Mouse (Mus musculus): Measurements from ENCODE around the gene Slc30a5. TPM values are rescaled to one million over a fixed set of nuclear protein-coding genes. Genes with fewer than 3 reads are reported as not detected.

Gene Slc30a5
- polyA plus RNA-seq, 1 experiment, result 20.9 TPM

GRCm38 (mm10) chr13:100824306-100824705 lies 8.9 kb downstream of the Slc30a5 start:
- Histone ChIP-seq H3K4me3 (no peak overlapping the region), H3K4me2 (ENCODE audit: low read depth) (no peak overlapping the region), H3K27me3 (ENCODE audit: control insufficient read depth, insufficient read depth, insufficient read length) (no peaks in the 10 kb centered on the region), H3ac (ENCODE audit: control insufficient read depth, insufficient read length) (no peak overlapping the region), H3K36me3 (ENCODE audit: control insufficient read depth, insufficient read depth) (peaks cover 52% of the 10 kb centered on the region), H3K79me2 (ENCODE audit: control insufficient read depth, insufficient read depth) (peaks cover 6% of the 10 kb centered on the region)
- TF ChIP-seq CEBPB (IDR thresholded peaks at IDR 0.05; ENCODE audit: insufficient read depth, poor library complexity, severe bottlenecking) (no peak), POLR2AphosphoS2 (IDR thresholded peaks at IDR 0.05; ENCODE audit: insufficient read length, low read depth) (no peak)

- Histone ChIP-seq H3K27me3 (ENCODE audit: control insufficient read depth, insufficient read depth, insufficient read length) (no peaks in the 10 kb centered on the region), H3K36me3 (ENCODE audit: control insufficient read depth, insufficient read depth) (peaks cover 56% of the 10 kb centered on the region), H3ac (ENCODE audit: control insufficient read depth, insufficient read length) (no peak overlapping the region), H3K79me2 (ENCODE audit: control insufficient read depth, insufficient read depth) (peaks cover 1% of the 10 kb centered on the region), H3K4me3 (no peak overlapping the region), H3K4me2 (ENCODE audit: low read depth) (no peak overlapping the region)
- TF ChIP-seq SRF (IDR thresholded peaks at IDR 0.05; ENCODE audit: control insufficient read depth, insufficient read length, low read depth) (no peak), CEBPB (IDR thresholded peaks at IDR 0.05; ENCODE audit: insufficient read depth, poor library complexity, severe bottlenecking) (no peak), MYOG (IDR thresholded peaks at IDR 0.05; ENCODE audit: control insufficient read depth in 1 of 3, insufficient read depth in 1 of 3, insufficient read length in 2 of 3, low read depth in 2 of 3) (no peak), POLR2A (IDR thresholded peaks at IDR 0.05; ENCODE audit: insufficient read length, low read depth) (no peak), MAX (IDR thresholded peaks at IDR 0.05; ENCODE audit: low read depth) (no peak), E2F4 (IDR thresholded peaks at IDR 0.05; ENCODE audit: insufficient read depth) (no peak), TCF3 (IDR thresholded peaks at IDR 0.05; ENCODE audit: insufficient read length, low read depth) (no peak), POLR2AphosphoS2 (IDR thresholded peaks at IDR 0.05; ENCODE audit: insufficient read length, low read depth) (no peak), USF1 (IDR thresholded peaks at IDR 0.05; ENCODE audit: low read depth) (no peak), REST (IDR thresholded peaks at IDR 0.05; ENCODE audit: insufficient read depth, insufficient read length) (no peak), TCF12 (IDR thresholded peaks at IDR 0.05; ENCODE audit: insufficient read depth, poor library complexity, severe bottlenecking) (no peak), MYOD1 (IDR thresholded peaks at IDR 0.05; ENCODE audit: control insufficient read depth in 1 of 3, insufficient read length in 2 of 3, low read depth in 2 of 3) (no peak)
These were observed 9.4 kb downstream of the Slc30a5 start for GRCm38 (mm10) chr13:100823863-100824262.

- Histone ChIP-seq H3K4me3 (no peak overlapping the region), H3K79me2 (ENCODE audit: control insufficient read depth, insufficient read depth) (no peaks in the 10 kb centered on the region), H3K4me2 (ENCODE audit: low read depth) (no peak overlapping the region), H3ac (ENCODE audit: control insufficient read depth, insufficient read length) (no peak overlapping the region), H3K27me3 (ENCODE audit: control insufficient read depth, insufficient read depth, insufficient read length) (no peaks in the 10 kb centered on the region), H3K36me3 (ENCODE audit: control insufficient read depth, insufficient read depth) (peaks cover 51% of the 10 kb centered on the region)
- TF ChIP-seq TCF3 (IDR thresholded peaks at IDR 0.05; ENCODE audit: insufficient read length, low read depth) (no peak), MYOG (IDR thresholded peaks at IDR 0.05; ENCODE audit: control insufficient read depth in 1 of 3, insufficient read depth in 1 of 3, insufficient read length in 2 of 3, low read depth in 2 of 3) (no peak), SRF (IDR thresholded peaks at IDR 0.05; ENCODE audit: control insufficient read depth, insufficient read length, low read depth) (no peak), MAX (IDR thresholded peaks at IDR 0.05; ENCODE audit: low read depth) (no peak), TCF12 (IDR thresholded peaks at IDR 0.05; ENCODE audit: insufficient read depth, poor library complexity, severe bottlenecking) (no peak), POLR2AphosphoS2 (IDR thresholded peaks at IDR 0.05; ENCODE audit: insufficient read length, low read depth) (no peak), REST (IDR thresholded peaks at IDR 0.05; ENCODE audit: insufficient read depth, insufficient read length) (no peak), CEBPB (IDR thresholded peaks at IDR 0.05; ENCODE audit: insufficient read depth, poor library complexity, severe bottlenecking) (no peak), POLR2A (IDR thresholded peaks at IDR 0.05; ENCODE audit: insufficient read length, low read depth) (no peak)
These were observed 18.8 kb downstream of the Slc30a5 start for GRCm38 (mm10) chr13:100814451-100814850.

GRCm38 (mm10) chr13:100805776-100806175 lies 27.5 kb downstream of the Slc30a5 start:
- H3K79me2 ChIP-seq (ENCODE audit: control insufficient read depth, insufficient read depth), result no peaks in the 10 kb centered on the region
- peaks cover 69% of the 10 kb centered on the region for H3K36me3 ChIP-seq (ENCODE audit: control insufficient read depth, insufficient read depth)

GRCm38 (mm10) chr13:100797171-100797570 lies 36.1 kb downstream of the Slc30a5 start:
- no peaks in the 10 kb centered on the region for H3K27me3 ChIP-seq (ENCODE audit: control insufficient read depth, insufficient read depth, insufficient read length)
- no peak overlapping the region for H3ac ChIP-seq (ENCODE audit: control insufficient read depth, insufficient read length)
- H3K4me2 ChIP-seq (ENCODE audit: low read depth), result no peak overlapping the region
- H3K4me3 ChIP-seq, result no peak overlapping the region
- TF ChIP-seq MAX (IDR thresholded peaks at IDR 0.05; ENCODE audit: low read depth), result no peak
- TF ChIP-seq E2F4 (IDR thresholded peaks at IDR 0.05; ENCODE audit: insufficient read depth), result no peak
- no peak for TF ChIP-seq TCF3 (IDR thresholded peaks at IDR 0.05; ENCODE audit: insufficient read length, low read depth)
- no peak for TF ChIP-seq CEBPB (IDR thresholded peaks at IDR 0.05; ENCODE audit: insufficient read depth, poor library complexity, severe bottlenecking)
- TF ChIP-seq MYOD1 (IDR thresholded peaks at IDR 0.05; ENCODE audit: control insufficient read depth in 1 of 3, insufficient read length in 2 of 3, low read depth in 2 of 3), result no peak
- no peak for TF ChIP-seq SRF (IDR thresholded peaks at IDR 0.05; ENCODE audit: control insufficient read depth, insufficient read length, low read depth)
- no peak for TF ChIP-seq POLR2AphosphoS2 (IDR thresholded peaks at IDR 0.05; ENCODE audit: insufficient read length, low read depth)
- TF ChIP-seq REST (IDR thresholded peaks at IDR 0.05; ENCODE audit: insufficient read depth, insufficient read length), result no peak
- no peak for TF ChIP-seq TCF12 (IDR thresholded peaks at IDR 0.05; ENCODE audit: insufficient read depth, poor library complexity, severe bottlenecking)
- no peak for TF ChIP-seq USF1 (IDR thresholded peaks at IDR 0.05; ENCODE audit: low read depth)
- TF ChIP-seq MYOG (IDR thresholded peaks at IDR 0.05; ENCODE audit: control insufficient read depth in 1 of 3, insufficient read depth in 1 of 3, insufficient read length in 2 of 3, low read depth in 2 of 3), result no peak
- TF ChIP-seq POLR2A (IDR thresholded peaks at IDR 0.05; ENCODE audit: insufficient read length, low read depth), result no peak
- no peaks in the 10 kb centered on the region for H3K79me2 ChIP-seq (ENCODE audit: control insufficient read depth, insufficient read depth)
- peaks cover 18% of the 10 kb centered on the region for H3K36me3 ChIP-seq (ENCODE audit: control insufficient read depth, insufficient read depth)

More at GRCm38 (mm10) chr13:100805776-100806175, 27.5 kb downstream of the Slc30a5 start:
- no peak for TF ChIP-seq MYOG (IDR thresholded peaks at IDR 0.05; ENCODE audit: control insufficient read depth in 1 of 3, insufficient read depth in 1 of 3, insufficient read length in 2 of 3, low read depth in 2 of 3)
- no peak for TF ChIP-seq TCF12 (IDR thresholded peaks at IDR 0.05; ENCODE audit: insufficient read depth, poor library complexity, severe bottlenecking)
- no peak for TF ChIP-seq E2F4 (IDR thresholded peaks at IDR 0.05; ENCODE audit: insufficient read depth)
- TF ChIP-seq REST (IDR thresholded peaks at IDR 0.05; ENCODE audit: insufficient read depth, insufficient read length), result no peak
- no peak for TF ChIP-seq USF1 (IDR thresholded peaks at IDR 0.05; ENCODE audit: low read depth)
- no peak for TF ChIP-seq POLR2A (IDR thresholded peaks at IDR 0.05; ENCODE audit: insufficient read length, low read depth)
- TF ChIP-seq CEBPB (IDR thresholded peaks at IDR 0.05; ENCODE audit: insufficient read depth, poor library complexity, severe bottlenecking), result no peak
- no peak for TF ChIP-seq POLR2AphosphoS2 (IDR thresholded peaks at IDR 0.05; ENCODE audit: insufficient read length, low read depth)
- TF ChIP-seq SRF (IDR thresholded peaks at IDR 0.05; ENCODE audit: control insufficient read depth, insufficient read length, low read depth), result no peak
- no peak for TF ChIP-seq MYOD1 (IDR thresholded peaks at IDR 0.05; ENCODE audit: control insufficient read depth in 1 of 3, insufficient read length in 2 of 3, low read depth in 2 of 3)
- no peak for TF ChIP-seq TCF3 (IDR thresholded peaks at IDR 0.05; ENCODE audit: insufficient read length, low read depth)
- no peak for TF ChIP-seq MAX (IDR thresholded peaks at IDR 0.05; ENCODE audit: low read depth)
- Histone ChIP-seq H3K4me3 (no peak overlapping the region), H3ac (ENCODE audit: control insufficient read depth, insufficient read length) (no peak overlapping the region), H3K4me2 (ENCODE audit: low read depth) (no peak overlapping the region), H3K27me3 (ENCODE audit: control insufficient read depth, insufficient read depth, insufficient read length) (no peaks in the 10 kb centered on the region)

All from myocyte (in vitro differentiated cells).